ENCODE assay signal across 8 mouse cellular contexts in genomic region chr4:136602568-136602967, GRCm38 (mm10). TPM values are rescaled to one million over a fixed set of nuclear protein-coding genes. Genes with fewer than 3 reads are reported as not detected.
DNase-seq lines count a peak whose midpoint lies in the region; ATAC-seq and TF ChIP-seq lines count a peak whose summit lies in the region.

TSS of gene Kdm1a (minus strand) at chr4:136602723.

- TF ChIP-seq CTCF in liver, embryonic 14.5 days (IDR thresholded peaks at IDR 0.05; ENCODE audit: low read depth): peak; percentile 99
- peak; percentile 95 for TF ChIP-seq CTCF in stomach, postnatal 0 days (IDR thresholded peaks at IDR 0.05; ENCODE audit: low read depth)

- H3K4me1 ChIP-seq in forebrain, embryonic 10.5 days: peaks cover 22% of the 10 kb centered on the region
- H3K4me1 ChIP-seq in heart, embryonic 15.5 days (replicated peaks): peaks cover 20% of the 10 kb centered on the region
- peaks cover 8 to 18% of the 10 kb centered on the region in 2 experiments for H3K4me1 ChIP-seq in liver, embryonic 14.5 days (replicated peaks; ENCODE audit: control insufficient read depth in 2 of 2, insufficient read depth in 2 of 2, low read length in 1 of 2)
- peaks cover 4% of the 10 kb centered on the region; the same call in 1 of the 2 replicates for H3K4me1 ChIP-seq in neural tube, embryonic 11.5 days (ENCODE audit: control insufficient read depth, insufficient read depth, low read length)
- 0 out of 2 replicates have a peak, but pooled peaks cover 2% of the 10 kb centered on the region for H3K4me1 ChIP-seq in stomach, postnatal 0 days (replicated peaks; ENCODE audit: control insufficient read depth, insufficient read depth)

- H3K36me3 ChIP-seq in forebrain, embryonic 10.5 days (replicated peaks): peaks cover 23% of the 10 kb centered on the region
- no peaks in the 10 kb centered on the region for H3K36me3 ChIP-seq in heart, embryonic 15.5 days
- peaks cover 2% of the 10 kb centered on the region; the same call in 1 of the 2 replicates for H3K36me3 ChIP-seq in liver, embryonic 14.5 days (replicated peaks; ENCODE audit: control insufficient read depth, insufficient read depth, low read depth)
- no peaks in the 10 kb centered on the region for H3K36me3 ChIP-seq in neural tube, embryonic 11.5 days (ENCODE audit: control insufficient read depth, insufficient read depth, low read length)
- H3K36me3 ChIP-seq in stomach, postnatal 0 days (ENCODE audit: control insufficient read depth, insufficient read depth, low read length): no peaks in the 10 kb centered on the region

- WGBS in forebrain, embryonic 10.5 days: under 1% methylated on average over 45 of the region's 45 CpGs
- under 1% methylated on average over 45 of the region's 45 CpGs for WGBS in heart, embryonic 15.5 days
- WGBS in liver, embryonic 14.5 days (ENCODE audit: insufficient replicate concordance): under 1% methylated on average over 45 of the region's 45 CpGs
- WGBS in neural tube, embryonic 11.5 days: under 1% methylated on average over 45 of the region's 45 CpGs
- WGBS in stomach, postnatal 0 days: under 1% methylated on average over 42 of the region's 45 CpGs

- peak within 1 kb of the TSS; percentile 64 for H3K4me2 ChIP-seq in heart, embryonic 15.5 days
- peak within 1 kb of the TSS; percentile 82 for H3K4me2 ChIP-seq in liver, embryonic 14.5 days (ENCODE audit: low read depth)
- peak within 1 kb of the TSS; percentile 60 for H3K4me2 ChIP-seq in neural tube, embryonic 11.5 days (ENCODE audit: low read depth)
- H3K4me2 ChIP-seq in stomach, postnatal 0 days (replicated peaks; ENCODE audit: low read depth): peak within 1 kb of the TSS; percentile 56

- peak within 1 kb of the TSS; percentile 99 for H3K27ac ChIP-seq in forebrain, embryonic 10.5 days
- H3K27ac ChIP-seq in heart, embryonic 15.5 days: peak within 1 kb of the TSS; percentile 90
- peak within 1 kb of the TSS; percentile 63 for H3K27ac ChIP-seq in liver, embryonic 14.5 days
- peak within 1 kb of the TSS; percentile 90 for H3K27ac ChIP-seq in neural tube, embryonic 11.5 days (ENCODE audit: low read depth, low read length)
- H3K27ac ChIP-seq in stomach, postnatal 0 days (replicated peaks): peak within 1 kb of the TSS; percentile 95

- H3K9ac ChIP-seq in heart, embryonic 15.5 days: peak within 1 kb of the TSS; percentile 97
- peak within 1 kb of the TSS; percentile 98 for H3K9ac ChIP-seq in liver, embryonic 14.5 days (replicated peaks)
- peak within 1 kb of the TSS; percentile 97 for H3K9ac ChIP-seq in neural tube, embryonic 11.5 days (ENCODE audit: low read length)
- H3K9ac ChIP-seq in stomach, postnatal 0 days (ENCODE audit: low read length): peak within 1 kb of the TSS; percentile 99

- no peaks in the 10 kb centered on the region for H3K9me3 ChIP-seq in forebrain, embryonic 10.5 days
- no peaks in the 10 kb centered on the region for H3K9me3 ChIP-seq in heart, embryonic 15.5 days (replicated peaks)
- H3K9me3 ChIP-seq in liver, embryonic 14.5 days (ENCODE audit: control insufficient read depth, low read length): no peaks in the 10 kb centered on the region
- H3K9me3 ChIP-seq in neural tube, embryonic 11.5 days (ENCODE audit: control insufficient read depth, low read length): no peaks in the 10 kb centered on the region
- H3K9me3 ChIP-seq in stomach, postnatal 0 days (ENCODE audit: control insufficient read depth, low read length): no peaks in the 10 kb centered on the region

- DNase-seq in CD8-positive naive resting alpha-beta T cell, adult 2 months (ENCODE audit: low read depth in 2 of 2, low spot score in 2 of 2): peak; percentile 95 to 98
- DNase-seq in c-Kit-positive CD71-negative TER-119-negative erythroid progenitor cells, embryonic 14.5 days (ENCODE audit: low read depth): peak; percentile 90
- DNase-seq in forebrain, embryonic 10.5 days (ENCODE audit: extremely low spot score, low spot score): peak; percentile 95
- peak; percentile 96 to 97 for DNase-seq in kidney, postnatal 25 days
- peak; percentile 83 to 86 (median 84) for DNase-seq in liver, embryonic 14.5 days (ENCODE audit: low read depth in 3 of 3, low spot score in 3 of 3)
- peak; percentile 98 for DNase-seq in neural tube, embryonic 11.5 days (ENCODE audit: low spot score)
- DNase-seq in stomach, postnatal 0 days (ENCODE audit: low spot score): peak; percentile 97

- H3K27me3 ChIP-seq in forebrain, embryonic 10.5 days (ENCODE audit: poor library complexity, severe bottlenecking): no peaks in the 10 kb centered on the region
- H3K27me3 ChIP-seq in heart, embryonic 15.5 days: no peaks in the 10 kb centered on the region
- H3K27me3 ChIP-seq in liver, embryonic 14.5 days (ENCODE audit: control insufficient read depth, insufficient read depth, low read length): no peaks in the 10 kb centered on the region
- H3K27me3 ChIP-seq in neural tube, embryonic 11.5 days (ENCODE audit: control insufficient read depth, insufficient read depth, low read length): no peaks in the 10 kb centered on the region
- H3K27me3 ChIP-seq in stomach, postnatal 0 days (ENCODE audit: control insufficient read depth, insufficient read depth, low read length): no peaks in the 10 kb centered on the region

- peak within 1 kb of the TSS; percentile 100 for H3K4me3 ChIP-seq in forebrain, embryonic 10.5 days
- peak within 1 kb of the TSS; percentile 83 for H3K4me3 ChIP-seq in heart, embryonic 15.5 days
- H3K4me3 ChIP-seq in liver, embryonic 14.5 days (ENCODE audit: insufficient read depth in 1 of 2, low read depth in 2 of 2, low read length in 2 of 2): peak within 1 kb of the TSS; percentile 96 to 99
- H3K4me3 ChIP-seq in neural tube, embryonic 11.5 days (ENCODE audit: low read depth, low read length): peak within 1 kb of the TSS; percentile 100
- peak within 1 kb of the TSS; percentile 98 for H3K4me3 ChIP-seq in stomach, postnatal 0 days (ENCODE audit: low read depth, low read length)

- peak; percentile 80 for ATAC-seq in heart, embryonic 15.5 days (replicated peaks; ENCODE audit: insufficient number of reproducible peaks, insufficient read depth, low FRiP score, low read depth)
- ATAC-seq in liver, embryonic 14.5 days (ENCODE audit: insufficient read depth): peak; percentile 90
- ATAC-seq in neural tube, embryonic 11.5 days (ENCODE audit: insufficient read depth, low FRiP score, low TSS enrichment): peak; percentile 88
- ATAC-seq in stomach, postnatal 0 days (ENCODE audit: low FRiP score, low TSS enrichment): peak; percentile 89

- TF ChIP-seq EP300 in liver, embryonic 14.5 days (IDR thresholded peaks at IDR 0.05; ENCODE audit: low read depth): no peak
- no peak for TF ChIP-seq EP300 in stomach, postnatal 0 days (optimal IDR thresholded peaks at IDR 0.05)

RNA-seq across cellular contexts. Expression of gene Kdm1a, which starts in this region (rescaled TPM):
- polyA plus RNA-seq in forebrain, embryonic 10.5 days (2016; fragmentation: Nextera tagmentation; extraction: Ambion mirVana): 50.0 and 52.2 TPM in 2 replicates
- 21.4 and 26.3 TPM in 2 replicates for polyA plus RNA-seq in heart, embryonic 15.5 days (2015; fragmentation: Nextera tagmentation; extraction: Ambion mirVana)
- 15.3 and 17.8 TPM in 2 replicates for polyA plus RNA-seq in liver, embryonic 14.5 days (2012; rRNA removed)
- 12.0 and 14.0 TPM in 2 replicates for polyA plus RNA-seq in liver, embryonic 14.5 days (2014; fragmentation: Nextera tagmentation; extraction: Ambion mirVana)
- 101 and 102 TPM in 2 replicates for polyA plus RNA-seq in neural tube, embryonic 11.5 days (2014; fragmentation: Nextera tagmentation; extraction: Ambion mirVana)
- polyA plus RNA-seq in stomach, postnatal 0 days (2015; fragmentation: Nextera tagmentation; extraction: Ambion mirVana): 13.8 and 15.1 TPM in 2 replicates

Comparison
In these comparisons a context has a peak if more than half of its experiments do, and no peak if none do; other contexts are left out.
1. Peak in every context shown above with its lines: DNase-seq, ATAC-seq, H3K4me3 ChIP-seq and H3K27ac ChIP-seq.